Mouse (Mus musculus) intestine, embryonic 16.5 days (tissue): ENCODE results near the gene Stra6. TPM values are rescaled to one million over a fixed set of nuclear protein-coding genes. Genes with fewer than 3 reads are reported as not detected.
A peak's percentile ranks its signal among the peaks of the same experiment; 100 is the strongest.

ENCODE experiments used
- ATAC-seq: fragments of 200-750 bp; cut with Nextera tagmentation; 2 replicates; pipeline ENCODE4 v1.8.0; 2017; ENCODE audit warnings: moderate TSS enrichment, moderate library complexity
- H3K27ac ChIP-seq: fragments of 300-500 bp; sonication (generic); 2 replicates; pipeline ENCODE4 v1.5.1; 2014; ENCODE audit warnings: mild to moderate bottlenecking, low read length
- H3K27me3 ChIP-seq: fragments of 300-500 bp; sonication (generic); replicated peaks from 2 replicates; pipeline ENCODE4 v1.6.1; 2014; ENCODE audit warnings: low read length, control low read depth, mixed read lengths; ENCODE audit not compliant: control insufficient read depth, insufficient read depth
- H3K36me3 ChIP-seq: fragments of 300-500 bp; sonication (generic); 2 replicates; pipeline ENCODE4 v1.6.1; 2014; ENCODE audit warnings: low read length, control low read depth; ENCODE audit not compliant: control insufficient read depth, insufficient read depth
- H3K4me1 ChIP-seq: fragments of 300-500 bp; sonication (generic); 2 replicates; pipeline ENCODE4 v1.6.1; 2014; ENCODE audit warnings: low read length, control low read depth, mixed read lengths; ENCODE audit not compliant: control insufficient read depth, insufficient read depth
- H3K4me2 ChIP-seq: fragments of 300-500 bp; sonication (generic); 2 replicates; pipeline ENCODE4 v1.6.1; 2014; ENCODE audit warnings: low read depth, low read length, control low read depth
- H3K4me3 ChIP-seq: fragments of 300-500 bp; sonication (generic); 2 replicates; pipeline ENCODE4 v1.5.1; 2014; ENCODE audit warnings: mild to moderate bottlenecking, low read length
- H3K9ac ChIP-seq: fragments of 300-500 bp; sonication (generic); 2 replicates; pipeline ENCODE4 v1.6.1; 2014; ENCODE audit warnings: low read depth, low read length
- H3K9me3 ChIP-seq: fragments of 300-500 bp; sonication (generic); 2 replicates; pipeline ENCODE4 v1.6.1; 2016; ENCODE audit warnings: low read length, control low read depth; ENCODE audit not compliant: control insufficient read depth
- WGBS: fragments of 180-500 bp; shearing (Covaris S2); extraction: QIAGEN DNeasy Blood & Tissue Kit; methylation state at CpG from one replicate; pipeline ENCODE4 v1.1.7; 2014; 5-methylcytosine and 5-hydroxymethylcytosine counted together
- polyA plus RNA-seq: library from polyadenylated mRNA; unstranded; fragments of >200 nt; fragmentation: Nextera tagmentation; extraction: Ambion mirVana; gene quantifications from 2 replicates; pipeline ENCODE4 v1.2.1, GENCODE M21; 2015

Stra6 gene
- polyA plus RNA-seq, 1 experiment from 2014 or later = 2.6 TPM

DNA sequence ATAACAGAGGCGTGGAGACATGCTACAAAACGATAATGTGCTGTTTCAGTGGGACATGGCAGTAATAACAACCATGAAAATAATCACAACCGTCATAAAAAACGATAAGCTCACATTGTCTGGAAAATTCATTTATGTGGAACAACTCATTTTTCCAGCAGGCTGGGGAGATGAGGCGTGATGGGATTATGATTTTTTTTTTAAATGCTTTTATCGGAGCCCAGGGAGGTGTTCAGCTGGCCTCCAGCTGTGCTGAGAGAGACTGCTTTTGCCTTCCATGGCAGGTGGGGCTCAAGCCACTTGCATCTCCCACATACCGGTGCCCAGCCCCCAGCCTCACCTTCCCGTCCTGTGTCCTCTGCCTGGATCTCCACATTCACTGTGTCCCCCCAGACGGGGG is 22.6 kb downstream of the Stra6 start:
- H3K27ac ChIP-seq = no peak overlapping the region
- H3K9me3 ChIP-seq = no peaks in the 10 kb centered on the region
- H3K4me1 ChIP-seq = peaks cover 4% of the 10 kb centered on the region; the same call in 1 of the 2 replicates
- no peak for ATAC-seq
- no peaks in the 10 kb centered on the region for H3K27me3 ChIP-seq
- H3K9ac ChIP-seq = no peak overlapping the region
- H3K4me2 ChIP-seq = no peak overlapping the region
- WGBS = 34% methylated on average over 9 of the region's 9 CpGs
- no peaks in the 10 kb centered on the region for H3K36me3 ChIP-seq
- no peak overlapping the region for H3K4me3 ChIP-seq

DNA sequence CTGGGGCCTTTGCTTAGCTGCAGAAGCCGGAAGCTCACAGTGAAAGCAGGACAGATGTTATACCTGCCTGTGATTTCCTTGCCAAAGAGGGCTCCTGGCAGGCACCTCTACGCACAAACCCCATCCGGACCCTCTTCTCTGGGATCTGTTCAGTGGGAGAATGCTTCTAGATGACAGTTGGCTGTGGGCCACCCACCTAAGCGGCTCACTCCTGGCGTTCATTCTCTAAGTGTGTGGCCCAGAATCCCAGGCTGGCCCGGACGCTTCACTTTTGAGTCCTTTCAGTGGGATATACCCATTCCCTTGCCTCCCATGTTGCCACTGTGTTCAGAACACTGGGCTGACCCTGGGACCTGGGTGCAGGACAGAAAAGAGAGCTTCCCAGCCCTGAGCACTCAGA is 23.3 kb downstream of the Stra6 start:
- H3K27ac ChIP-seq = no peak overlapping the region
- no peak overlapping the region for H3K4me3 ChIP-seq
- no peaks in the 10 kb centered on the region for H3K9me3 ChIP-seq
- no peak overlapping the region for H3K9ac ChIP-seq
- no peaks in the 10 kb centered on the region for H3K27me3 ChIP-seq
- WGBS = 53% methylated on average over 7 of the region's 7 CpGs
- H3K36me3 ChIP-seq = no peaks in the 10 kb centered on the region
- ATAC-seq = no peak
- peaks cover 6% of the 10 kb centered on the region; the same call in 1 of the 2 replicates for H3K4me1 ChIP-seq
- no peak overlapping the region for H3K4me2 ChIP-seq

DNA sequence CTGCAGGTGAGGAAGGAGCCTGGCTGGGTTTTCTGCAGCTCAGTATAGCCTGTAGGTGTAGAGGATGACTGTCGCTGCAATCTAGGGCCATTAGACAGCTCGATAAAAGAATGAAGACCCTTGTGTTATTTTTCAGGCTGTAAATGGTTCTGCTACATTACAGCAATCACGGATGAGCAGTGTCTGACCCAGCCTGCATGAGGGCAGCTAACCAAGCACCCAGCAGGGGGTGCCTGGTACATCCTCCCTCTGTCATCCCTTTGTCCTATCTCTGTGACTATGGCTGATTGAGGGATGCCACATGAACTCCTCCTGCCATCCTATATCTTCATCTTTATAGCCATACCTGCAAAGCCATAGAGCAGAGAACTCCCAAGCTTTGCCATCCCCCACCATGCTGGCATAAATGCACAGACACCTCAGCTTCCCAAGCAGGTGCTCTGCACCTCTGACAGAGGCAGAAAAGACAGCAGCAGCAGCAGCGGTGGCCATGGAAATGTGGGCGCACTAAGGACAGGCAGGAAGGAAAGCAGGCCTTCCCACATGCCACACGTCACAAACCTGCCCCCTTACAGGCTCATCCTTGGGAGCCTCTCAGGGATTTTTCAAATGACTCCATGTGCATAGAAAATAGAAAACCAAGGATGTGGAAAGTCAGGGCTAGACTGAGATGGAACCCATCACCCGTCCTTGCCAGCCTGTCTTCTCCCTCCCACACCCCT is 23.9 kb downstream of the Stra6 start:
- no peak for ATAC-seq
- no peak overlapping the region for H3K4me3 ChIP-seq
- H3K36me3 ChIP-seq = no peaks in the 10 kb centered on the region
- H3K9ac ChIP-seq = no peak overlapping the region
- WGBS = 69% methylated on average over 7 of the region's 7 CpGs
- H3K27me3 ChIP-seq = no peaks in the 10 kb centered on the region
- H3K4me2 ChIP-seq = no peak overlapping the region
- no peaks in the 10 kb centered on the region for H3K9me3 ChIP-seq
- H3K4me1 ChIP-seq = peaks cover 10% of the 10 kb centered on the region; the same call in 1 of the 2 replicates
- no peak overlapping the region for H3K27ac ChIP-seq

DNA sequence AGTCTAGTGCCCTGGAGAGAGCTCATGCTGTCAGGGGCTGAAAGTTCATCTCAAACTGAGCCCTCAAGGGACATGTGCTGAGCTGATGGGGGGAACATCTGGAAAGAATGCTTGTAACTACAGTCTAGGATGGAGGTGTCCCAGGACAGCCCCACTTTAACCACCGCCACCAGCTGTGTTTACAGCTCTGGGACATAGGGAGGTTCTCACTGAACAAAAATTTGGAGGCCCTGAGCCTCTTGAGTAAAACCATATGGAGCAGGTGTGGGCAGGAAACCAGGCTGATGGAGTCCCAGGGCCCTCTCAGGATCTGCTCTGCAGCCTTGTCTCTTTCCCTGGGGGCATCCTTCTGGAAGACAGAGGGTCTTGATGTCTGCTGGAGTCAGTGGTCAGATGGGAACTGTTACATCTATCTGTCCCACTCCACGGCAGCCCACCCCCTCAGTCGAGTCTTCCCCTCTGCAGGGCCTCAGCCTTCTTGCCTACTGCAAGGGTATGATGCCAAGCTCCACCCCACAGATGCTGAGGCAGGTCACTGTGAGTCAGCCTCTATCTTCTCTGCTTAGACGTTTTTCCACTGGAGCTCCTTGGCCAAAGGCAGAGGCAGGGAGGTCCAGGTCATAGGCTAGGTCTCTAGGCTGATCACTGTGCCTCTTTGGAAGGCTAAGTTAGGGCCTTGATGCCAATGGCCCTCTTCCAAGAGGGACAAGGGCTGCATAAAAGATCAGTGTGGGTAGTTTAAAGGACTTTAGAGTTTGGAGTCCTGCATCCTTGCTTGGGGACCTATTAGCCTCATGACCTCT is 28.2 kb downstream of the Stra6 start:
- Histone ChIP-seq H3K4me1 (peaks cover 10% of the 10 kb centered on the region), H3K36me3 (no peaks in the 10 kb centered on the region), H3K4me3 (no peak overlapping the region), H3K27me3 (no peaks in the 10 kb centered on the region), H3K27ac (no peak overlapping the region), H3K4me2 (no peak overlapping the region), H3K9me3 (no peaks in the 10 kb centered on the region), H3K9ac (no peak overlapping the region)
- 0 out of 2 replicates have a peak, but pooled peaks have one; percentile 16 for ATAC-seq
- WGBS = 50% methylated on average over 4 of the region's 4 CpGs

DNA sequence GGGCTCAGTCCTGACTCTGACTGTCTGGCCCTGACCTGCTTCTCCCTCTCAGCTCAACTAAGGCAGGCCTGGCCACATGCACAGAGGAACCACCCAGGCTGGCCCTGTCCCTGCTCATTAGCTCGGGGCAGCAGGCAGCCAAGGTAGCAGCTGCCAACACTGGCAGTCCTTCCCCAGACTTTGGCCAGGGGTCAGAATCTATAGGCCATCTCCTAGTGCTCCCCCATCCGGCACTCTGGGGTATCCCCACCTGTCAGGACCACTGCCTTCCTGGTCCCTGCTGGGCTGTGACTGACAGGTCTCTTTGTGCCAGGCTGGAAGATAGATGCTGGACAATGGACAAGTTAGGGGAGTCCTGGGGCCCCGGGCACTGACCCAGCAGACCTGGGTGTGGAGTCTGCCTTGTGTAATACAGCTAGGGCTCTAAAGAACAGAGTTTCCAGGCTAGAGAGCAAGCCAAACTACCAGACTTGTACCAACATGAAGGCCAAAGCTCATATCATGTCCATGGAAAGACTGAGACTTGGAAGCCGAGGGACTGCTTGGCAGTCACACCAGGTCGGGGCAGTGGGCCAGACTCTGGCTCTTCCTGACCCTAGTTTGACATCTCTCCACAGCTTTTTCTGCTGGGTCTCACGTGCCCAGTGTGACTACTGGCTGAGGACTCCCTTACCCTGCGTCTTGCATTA is 29.1 kb downstream of the Stra6 start:
- ATAC-seq = no peak
- Histone ChIP-seq H3K36me3 (no peaks in the 10 kb centered on the region), H3K4me2 (no peak overlapping the region), H3K4me1 (peaks cover 10% of the 10 kb centered on the region), H3K9me3 (no peaks in the 10 kb centered on the region), H3K4me3 (no peak overlapping the region), H3K9ac (no peak overlapping the region), H3K27ac (no peak overlapping the region), H3K27me3 (no peaks in the 10 kb centered on the region)
- WGBS = 71% methylated on average over 7 of the region's 7 CpGs

DNA sequence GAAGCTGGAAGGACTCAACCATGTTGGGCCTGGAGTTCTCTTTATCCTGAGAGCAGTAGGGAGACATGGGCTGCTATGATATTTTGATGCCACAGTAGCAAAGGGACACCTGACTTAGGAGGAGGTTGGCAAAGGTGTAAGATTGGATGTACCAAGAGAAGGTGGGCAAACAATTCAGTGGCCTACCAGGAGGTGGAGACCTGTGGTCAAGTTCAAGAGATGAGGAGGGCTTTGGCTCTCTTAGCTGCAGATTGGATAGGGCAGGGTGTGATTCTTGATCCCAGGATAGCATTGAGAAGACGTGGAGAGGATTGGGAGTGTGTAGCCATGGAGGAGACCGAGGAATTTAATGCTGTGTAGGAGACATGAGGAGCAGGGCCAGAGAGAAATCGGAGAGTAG is 30.2 kb downstream of the Stra6 start:
- Histone ChIP-seq H3K4me3 (no peak overlapping the region), H3K9ac (no peak overlapping the region), H3K4me1 (peaks cover 10% of the 10 kb centered on the region), H3K27me3 (no peaks in the 10 kb centered on the region), H3K9me3 (no peaks in the 10 kb centered on the region), H3K36me3 (no peaks in the 10 kb centered on the region), H3K27ac (no peak overlapping the region), H3K4me2 (no peak overlapping the region)
- 71% methylated on average over 3 of the region's 3 CpGs for WGBS
- ATAC-seq = no peak

DNA sequence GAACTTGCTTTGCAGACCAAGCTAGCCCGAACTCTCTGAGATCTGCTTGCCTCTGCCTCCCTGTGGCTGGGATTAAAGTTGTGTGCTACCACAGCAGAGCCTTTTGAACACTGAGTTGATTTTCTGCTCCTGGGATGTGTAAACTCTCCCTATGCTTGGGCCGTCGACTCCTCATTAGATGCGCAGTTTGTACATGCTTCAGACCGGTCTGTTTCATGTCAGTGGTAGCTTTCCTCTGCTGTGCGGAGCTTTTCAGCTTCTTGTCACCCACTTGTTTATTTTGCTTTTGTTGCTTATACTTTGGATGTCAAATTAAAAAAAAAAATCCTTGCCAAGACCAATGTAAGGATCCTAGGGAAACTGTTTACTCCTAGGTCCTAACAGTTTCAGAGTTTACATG is 32.4 kb downstream of the Stra6 start:
- H3K27me3 ChIP-seq = no peaks in the 10 kb centered on the region
- no peak overlapping the region for H3K4me3 ChIP-seq
- no peak for ATAC-seq
- 59% methylated on average over 6 of the region's 6 CpGs for WGBS
- peak overlapping the region; percentile 38; the same call in 1 of the 2 replicates for H3K27ac ChIP-seq
- no peaks in the 10 kb centered on the region for H3K36me3 ChIP-seq
- no peak overlapping the region for H3K9ac ChIP-seq
- no peaks in the 10 kb centered on the region for H3K9me3 ChIP-seq
- no peak overlapping the region for H3K4me2 ChIP-seq
- peaks cover 10% of the 10 kb centered on the region for H3K4me1 ChIP-seq

DNA sequence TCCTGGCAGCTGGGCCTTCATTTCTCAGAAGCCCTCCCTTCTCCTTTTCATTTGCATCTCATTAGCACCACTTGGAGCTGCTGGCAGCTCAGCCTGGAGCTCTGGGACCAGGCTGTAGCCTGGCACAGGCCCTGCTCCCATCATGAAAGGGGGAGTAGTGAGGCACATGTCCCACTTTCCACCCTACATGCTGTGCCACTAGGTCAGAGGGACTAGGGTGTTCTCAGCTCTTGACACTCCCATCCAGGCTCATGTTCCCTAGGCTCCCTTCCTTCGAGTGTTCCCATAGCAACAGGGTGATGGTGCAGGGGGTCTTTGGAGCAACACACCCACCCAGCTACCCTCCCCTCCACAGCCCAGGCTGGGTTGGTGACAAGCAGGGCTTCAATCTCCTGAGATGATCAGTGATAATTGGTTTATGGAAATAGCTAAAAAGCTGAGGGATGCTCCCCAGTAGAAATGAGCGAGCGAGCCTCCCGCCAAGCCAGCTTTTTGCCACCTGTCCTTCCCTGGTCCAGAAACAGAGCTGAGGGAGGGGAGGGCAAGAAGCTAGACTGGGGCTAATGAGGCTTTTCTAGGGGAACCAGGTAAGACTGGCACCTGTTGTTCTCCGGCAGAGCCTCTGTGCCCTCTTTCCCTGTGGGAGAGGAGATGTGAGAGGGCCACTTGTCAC is 33.2 kb downstream of the Stra6 start:
- Histone ChIP-seq H3K9ac (no peak overlapping the region), H3K27me3 (no peaks in the 10 kb centered on the region), H3K4me3 (no peak overlapping the region), H3K4me2 (no peak overlapping the region), H3K9me3 (no peaks in the 10 kb centered on the region), H3K27ac (no peak overlapping the region), H3K36me3 (no peaks in the 10 kb centered on the region), H3K4me1 (peaks cover 8% of the 10 kb centered on the region)
- 63% methylated on average over 5 of the region's 5 CpGs for WGBS
- ATAC-seq = no peak
